Mouse (Mus musculus) stomach, postnatal 0 days (tissue): ENCODE results near the gene Cd300ld. TPM values are rescaled to one million over a fixed set of nuclear protein-coding genes. Genes with fewer than 3 reads are reported as not detected.
"Not testable (repeated sequence)": the region's sequence is repeated elsewhere in the genome, so short reads cannot be mapped to it uniquely, and the experiment has no call there.

ENCODE experiments used
- ATAC-seq: fragments of 200-750 bp; cut with Nextera tagmentation; 2 replicates; pipeline ENCODE4 v1.8.0; 2017; ENCODE audit not compliant: low FRiP score, low TSS enrichment
- DNase-seq: peaks from one replicate; pipeline ENCODE4 v3.0.0-alpha.2; 2016; ENCODE audit warnings: low spot score
- H3K27ac ChIP-seq: fragments of 300-500 bp; sonication (generic); replicated peaks from 2 replicates; pipeline ENCODE4 v1.5.1; 2014; ENCODE audit warnings: mild to moderate bottlenecking, control low read depth
- H3K27me3 ChIP-seq: fragments of 300-500 bp; sonication (generic); 2 replicates; pipeline ENCODE4 v1.6.1; 2014; ENCODE audit warnings: low read length; ENCODE audit not compliant: control insufficient read depth, insufficient read depth
- H3K36me3 ChIP-seq: fragments of 300-500 bp; sonication (generic); 2 replicates; pipeline ENCODE4 v1.6.1; 2014; ENCODE audit warnings: low read length, mixed read lengths; ENCODE audit not compliant: control insufficient read depth, insufficient read depth
- H3K4me1 ChIP-seq: fragments of 300-500 bp; sonication (generic); replicated peaks from 2 replicates; pipeline ENCODE4 v1.6.1; 2014; ENCODE audit warnings: antibody characterized with exemption; ENCODE audit not compliant: control insufficient read depth, insufficient read depth
- H3K4me2 ChIP-seq: fragments of 300-500 bp; sonication (generic); replicated peaks from 2 replicates; pipeline ENCODE4 v1.6.1; 2014; ENCODE audit warnings: low read depth, mild to moderate bottlenecking, control low read depth, moderate library complexity
- H3K4me3 ChIP-seq: fragments of 300-500 bp; sonication (generic); 2 replicates; pipeline ENCODE4 v1.5.1; 2014; ENCODE audit warnings: low read depth, low read length, control low read depth
- H3K9ac ChIP-seq: fragments of 300-500 bp; sonication (generic); 2 replicates; pipeline ENCODE4 v1.6.1; 2014; ENCODE audit warnings: mild to moderate bottlenecking, low read length, control low read depth, mixed read lengths
- H3K9me3 ChIP-seq: fragments of 300-500 bp; sonication (generic); 2 replicates; pipeline ENCODE4 v1.6.1; 2016; ENCODE audit warnings: low read length; ENCODE audit not compliant: control insufficient read depth
- CTCF ChIP-seq: IDR thresholded peaks from 2 replicates; pipeline ENCODE4 v1.5.1; 2016; ENCODE audit warnings: antibody characterized with exemption, low read depth, mild to moderate bottlenecking, moderate library complexity
- EP300 ChIP-seq: optimal IDR thresholded peaks from 2 replicates; pipeline ENCODE3; 2016; ENCODE audit warnings: antibody characterized with exemption
- WGBS: fragments of 180-500 bp; shearing (Covaris S2); extraction: QIAGEN DNeasy Blood & Tissue Kit; methylation state at CpG from one replicate; pipeline ENCODE4 v1.1.7; 2014; 5-methylcytosine and 5-hydroxymethylcytosine counted together
- polyA plus RNA-seq: library from polyadenylated mRNA; unstranded; fragments of >200 nt; fragmentation: Nextera tagmentation; extraction: Ambion mirVana; gene quantifications from 2 replicates; pipeline ENCODE4 v1.2.1, GENCODE M21; 2015

The Cd300ld gene
- polyA plus RNA-seq, result 0.10 and 0.17 TPM in 2 replicates

GRCm38 (mm10) chr11:114989793-114990192 is at the start of gene Cd300ld:
TSS of gene Cd300ld (minus strand) at chr11:114989922.
- Histone ChIP-seq H3K9me3 (no peaks in the 10 kb centered on the region), H3K4me2 (no peak within 1 kb of the TSS), H3K9ac (no peak within 1 kb of the TSS), H3K36me3 (no peaks in the 10 kb centered on the region), H3K4me1 (no peaks in the 10 kb centered on the region), H3K27me3 (no peaks in the 10 kb centered on the region), H3K4me3 (no peak within 1 kb of the TSS), H3K27ac (no peak within 1 kb of the TSS)
- TF ChIP-seq EP300, result no peak
- TF ChIP-seq CTCF, result no peak
- ATAC-seq (no peak), DNase-seq (no peak)
- 68% methylated on average over 4 of the region's 4 CpGs for WGBS

DNA sequence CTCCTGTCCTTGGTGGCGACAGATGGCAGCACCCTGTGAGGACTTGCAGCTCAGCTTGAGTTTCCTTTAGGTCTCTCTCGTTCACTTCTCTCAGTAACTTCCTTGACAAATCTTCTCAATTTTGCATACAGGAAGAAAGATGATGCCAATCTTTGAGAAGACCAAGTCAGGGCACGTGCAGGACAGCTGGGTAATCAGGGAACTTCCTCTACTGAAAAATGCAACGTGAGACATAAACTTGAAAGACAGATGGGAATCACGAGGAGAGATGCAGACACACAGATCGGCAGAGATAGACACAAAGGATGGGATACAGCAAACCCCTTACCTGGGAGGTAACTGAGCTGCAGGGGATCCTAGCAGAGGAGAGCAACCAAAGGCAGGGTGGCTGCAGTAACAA is 47.9 kb upstream of the Cd300ld start, which contains the start of gene Cd300ld5:
TSS of gene Cd300ld5 (minus strand) at position 101 of the 400 bp plus-strand sequence.
- DNase-seq, result not testable (repeated sequence)

DNA sequence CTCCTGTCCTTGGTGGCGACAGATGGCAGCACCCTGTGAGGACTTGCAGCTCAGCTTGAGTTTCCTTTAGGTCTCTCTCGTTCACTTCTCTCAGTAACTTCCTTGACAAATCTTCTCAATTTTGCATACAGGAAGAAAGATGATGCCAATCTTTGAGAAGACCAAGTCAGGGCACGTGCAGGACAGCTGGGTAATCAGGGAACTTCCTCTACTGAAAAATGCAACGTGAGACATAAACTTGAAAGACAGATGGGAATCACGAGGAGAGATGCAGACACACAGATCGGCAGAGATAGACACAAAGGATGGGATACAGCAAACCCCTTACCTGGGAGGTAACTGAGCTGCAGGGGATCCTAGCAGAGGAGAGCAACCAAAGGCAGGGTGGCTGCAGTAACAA is 37.2 kb upstream of the Cd300ld start, which contains the start of gene Cd300ld4:
TSS of gene Cd300ld4 (minus strand) at position 101 of the 400 bp plus-strand sequence.
- no CpG with 5 or more reads among the region's 6 CpGs for WGBS
- H3K27ac ChIP-seq, ATAC-seq, H3K27me3 ChIP-seq, H3K4me2 ChIP-seq, DNase-seq, H3K4me1 ChIP-seq, H3K36me3 ChIP-seq, H3K9ac ChIP-seq, H3K4me3 ChIP-seq, H3K9me3 ChIP-seq: not testable (repeated sequence)

More for the DNA sequence above, 47.9 kb upstream of the Cd300ld start, which contains the start of gene Cd300ld5:
- not testable (repeated sequence) for H3K4me1 ChIP-seq, H3K9me3 ChIP-seq, H3K4me2 ChIP-seq, ATAC-seq, H3K27ac ChIP-seq, H3K27me3 ChIP-seq, H3K9ac ChIP-seq, H3K4me3 ChIP-seq, H3K36me3 ChIP-seq
- no CpG with 5 or more reads among the region's 6 CpGs for WGBS

- H3K4me2 ChIP-seq, H3K27me3 ChIP-seq, ATAC-seq, H3K4me1 ChIP-seq, H3K4me3 ChIP-seq, H3K9me3 ChIP-seq, H3K36me3 ChIP-seq, DNase-seq, H3K9ac ChIP-seq, H3K27ac ChIP-seq: not testable (repeated sequence)
- WGBS, result no CpG with 5 or more reads among the region's 7 CpGs
Measured at GRCm38 (mm10) chr11:115016093-115016492, 26.4 kb upstream of the Cd300ld start, which contains the start of gene Cd300ld2. TSS of gene Cd300ld2 (minus strand) at chr11:115016193.

DNA sequence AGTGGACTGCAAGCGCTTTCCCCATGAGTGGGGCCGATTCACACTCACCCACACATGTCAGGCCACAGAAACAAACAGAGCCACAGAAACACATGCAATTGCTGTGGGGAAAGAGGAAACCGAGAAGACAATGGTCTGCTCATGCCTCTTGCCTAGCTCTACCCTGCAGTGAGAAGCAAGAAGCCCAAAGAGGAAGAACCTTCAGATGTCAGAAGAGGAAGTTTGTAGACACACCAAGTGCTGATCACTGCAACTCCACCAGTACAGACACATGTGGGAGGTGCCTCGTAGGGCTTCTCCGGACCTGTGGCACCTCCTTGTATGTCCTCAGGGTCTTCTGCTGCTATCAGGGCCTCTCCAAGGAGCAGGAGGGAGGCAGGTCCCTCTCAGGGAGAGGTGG is 14.3 kb upstream of the Cd300ld start:
- no peak for TF ChIP-seq EP300
- TF ChIP-seq CTCF, result no peak
- no peak overlapping the region for H3K4me2 ChIP-seq
- H3K27me3 ChIP-seq, result no peaks in the 10 kb centered on the region
- no peak overlapping the region for H3K27ac ChIP-seq
- ATAC-seq (no peak), DNase-seq (no peak)
- H3K4me1 ChIP-seq, result no peaks in the 10 kb centered on the region
- H3K9me3 ChIP-seq, result no peaks in the 10 kb centered on the region
- no peak overlapping the region for H3K4me3 ChIP-seq
- WGBS, result 89% methylated on average over 5 of the region's 5 CpGs
- no peak overlapping the region for H3K9ac ChIP-seq
- H3K36me3 ChIP-seq, result no peaks in the 10 kb centered on the region

DNA sequence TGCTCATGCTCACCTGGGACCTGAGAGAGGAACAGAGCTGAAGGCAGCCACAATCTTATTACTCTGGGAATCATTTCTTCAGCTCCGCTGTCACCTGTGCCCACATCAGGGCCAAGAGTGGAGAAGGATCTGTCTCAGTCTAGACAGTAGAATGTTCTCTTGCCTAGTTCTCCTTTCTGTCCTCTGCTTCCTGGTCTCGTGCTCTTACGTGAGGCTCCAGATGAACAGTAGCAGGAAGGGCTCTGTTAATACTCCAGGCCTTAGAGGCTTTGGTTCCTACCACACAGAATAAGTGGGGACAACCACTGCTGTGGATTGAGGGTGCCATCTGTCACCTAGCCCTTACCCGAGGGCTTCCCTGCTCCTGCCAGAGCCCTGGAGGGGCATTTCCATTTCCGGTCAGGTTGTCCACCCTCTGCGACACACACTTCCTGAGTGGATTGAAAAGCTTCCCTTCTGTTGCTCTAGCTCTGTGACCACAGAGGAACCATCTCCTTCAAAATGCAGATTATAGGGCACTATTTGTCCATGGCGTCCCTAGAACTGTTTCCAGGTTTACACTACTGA is 11.8 kb upstream of the Cd300ld start, which contains the start of gene Cd300c2:
TSS of gene Cd300c2 (minus strand) at position 407 of the 567 bp plus-strand sequence.
- no peak within 1 kb of the TSS for H3K27ac ChIP-seq
- no peaks in the 10 kb centered on the region for H3K9me3 ChIP-seq
- 70% methylated on average over 7 of the region's 7 CpGs for WGBS
- TF ChIP-seq EP300, result no peak
- no peak for TF ChIP-seq CTCF
- no peak within 1 kb of the TSS for H3K4me2 ChIP-seq
- DNase-seq (no peak), ATAC-seq (no peak)
- no peaks in the 10 kb centered on the region for H3K4me1 ChIP-seq
- no peaks in the 10 kb centered on the region for H3K27me3 ChIP-seq
- H3K9ac ChIP-seq, result no peak within 1 kb of the TSS
- H3K4me3 ChIP-seq, result no peak within 1 kb of the TSS
- no peaks in the 10 kb centered on the region for H3K36me3 ChIP-seq
